Mouse (Mus musculus): ENCODE measurements at regions not wholly inside any gene's neighbourhood (a gene's known extent, or its start where the extent isn't known, plus 50 kb on each side); places are given as distances from the start of the nearest gene placed in this dataset.

DNA sequence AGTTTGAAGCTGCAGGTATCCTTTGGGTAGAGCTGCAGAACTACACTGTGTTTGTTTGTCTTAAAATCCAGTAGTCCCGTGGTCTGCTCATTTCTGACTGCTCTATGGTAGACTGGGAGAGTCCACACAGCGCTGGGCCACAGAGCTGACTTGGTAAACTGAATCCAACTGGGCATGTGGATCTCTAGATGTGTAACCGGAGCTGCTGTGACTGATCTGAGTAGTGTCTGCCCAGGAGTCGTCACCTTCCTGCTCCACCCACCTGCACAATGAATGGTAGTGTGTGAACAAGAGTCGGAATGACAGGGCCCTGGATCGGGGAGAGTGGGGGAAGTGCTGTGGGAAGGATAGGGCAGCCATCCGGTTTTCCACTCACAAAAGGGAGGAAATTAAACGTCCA, 87.5 kb upstream of the Fam3c start:
- CTCF ChIA-PET, result no interaction called here

DNA sequence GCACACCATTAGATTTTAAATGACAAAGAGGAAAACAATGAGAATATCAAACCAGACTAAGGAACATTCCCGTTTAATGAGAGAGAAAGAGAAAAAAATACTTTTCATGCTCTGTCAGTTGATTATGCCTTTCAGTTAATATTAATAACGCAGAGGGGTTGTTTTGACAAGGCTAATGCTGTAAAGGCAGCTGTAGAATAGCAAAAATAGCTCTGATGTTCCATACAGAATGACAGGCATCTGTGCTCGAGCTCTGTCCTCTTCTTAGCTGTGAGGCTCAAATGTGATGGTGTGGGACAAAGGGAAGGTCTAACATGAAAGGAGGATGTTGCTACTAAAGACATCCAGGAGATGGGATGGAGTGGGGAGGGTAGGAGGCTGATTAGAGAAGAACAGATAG, 87.1 kb upstream of the Fam3c start:
- CTCF ChIA-PET, result no interaction called here

DNA sequence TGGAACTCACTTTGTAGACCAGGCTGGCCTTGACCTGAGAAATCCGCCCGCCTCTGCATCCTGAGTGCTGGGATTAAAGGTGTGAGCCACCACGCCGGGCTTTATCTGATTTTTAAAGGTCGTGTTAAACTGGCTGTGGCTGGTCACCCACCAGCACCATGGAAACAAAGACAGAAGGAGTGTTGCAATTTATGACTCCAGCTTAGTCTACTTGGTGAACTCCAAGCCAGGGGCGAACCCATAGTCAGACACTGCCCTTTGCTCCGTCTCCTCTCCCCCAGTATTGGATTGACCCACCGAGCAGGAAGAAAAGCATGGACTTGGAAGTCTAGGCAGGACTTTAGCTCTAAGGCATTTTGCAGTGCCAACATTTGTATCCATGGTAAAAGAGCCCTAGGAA, 86.5 kb upstream of the Fam3c start:
- CTCF ChIA-PET, result no interaction called here

DNA sequence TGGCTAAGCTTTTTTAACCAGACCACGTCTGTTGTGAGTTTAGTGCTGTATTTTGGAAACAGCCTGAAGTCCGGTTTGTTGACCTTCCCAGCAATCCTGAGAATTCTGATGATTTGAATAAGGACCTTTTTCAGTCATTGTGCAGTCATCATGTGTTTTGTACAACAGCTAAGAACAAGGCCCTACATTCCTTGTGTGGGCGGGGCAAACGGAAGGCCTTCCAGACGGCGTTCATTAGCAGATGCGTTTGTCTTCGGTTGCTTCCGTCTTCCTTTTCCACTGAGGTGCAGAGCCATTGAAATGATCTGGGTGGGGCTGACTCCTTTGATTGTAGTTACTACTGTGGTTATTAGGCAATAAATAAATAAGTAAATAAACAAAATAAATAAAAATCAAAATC, 83.8 kb upstream of the Fam3c start:
- CTCF ChIA-PET, result no interaction called here

DNA sequence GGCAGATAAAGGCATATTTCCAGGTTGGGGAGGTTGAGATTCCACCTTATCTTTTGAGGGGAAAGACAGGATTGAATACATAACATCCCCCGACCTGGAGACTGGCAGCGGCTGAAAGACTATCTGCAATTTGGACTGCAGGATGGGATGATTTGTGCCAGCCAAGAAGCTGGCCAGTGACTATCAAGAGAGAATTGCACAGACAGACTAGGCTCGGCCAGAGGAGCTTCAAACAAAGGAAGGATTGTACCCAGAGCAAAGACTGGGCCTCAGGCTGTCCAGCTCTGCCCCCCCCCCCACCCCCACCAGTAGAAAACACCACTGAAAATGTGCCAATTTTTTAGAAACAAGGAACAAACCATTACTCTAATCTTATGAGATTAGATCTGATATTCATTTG, 73.0 kb upstream of the Fam3c start:
- CTCF ChIA-PET, result no interaction called here

DNA sequence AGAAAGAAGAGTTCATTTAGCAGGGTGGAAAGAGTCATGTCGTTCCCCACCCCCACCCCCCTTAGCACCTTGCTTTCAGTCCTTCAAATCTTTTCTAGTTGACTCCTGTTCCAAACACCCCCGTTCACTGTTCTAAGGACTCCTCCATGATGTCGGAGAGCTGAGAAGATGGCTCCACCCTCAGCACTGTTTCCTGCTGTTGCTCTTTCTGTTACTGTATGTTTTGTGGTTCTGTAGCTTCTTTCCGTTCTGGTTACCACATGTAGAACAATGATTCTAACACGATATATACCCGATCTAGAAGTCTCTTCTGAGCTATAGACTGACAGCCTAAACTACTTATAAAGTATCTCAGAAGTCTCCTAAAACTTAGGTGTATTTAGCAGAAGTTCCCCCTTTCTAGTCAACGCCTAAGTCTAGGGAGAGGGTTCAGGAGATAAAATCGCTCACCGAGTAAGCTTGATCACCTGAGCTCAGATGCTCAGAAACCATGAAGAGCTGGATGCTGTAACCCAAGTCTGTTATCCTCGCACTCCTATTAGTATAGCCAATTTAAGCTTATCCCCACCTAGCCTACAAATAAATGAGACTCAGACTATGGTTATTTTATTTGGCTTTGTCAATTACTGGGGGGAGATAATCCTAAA, 68.2 kb upstream of the Fam3c start:
- CTCF ChIA-PET, result interaction anchor here (0.6 to 1.1 kb wide), 4 partner anchors 10 to 38 kb away, joined by 3 to 5 read pairs (median 4); no protein-coding TSS in a partner anchor

DNA sequence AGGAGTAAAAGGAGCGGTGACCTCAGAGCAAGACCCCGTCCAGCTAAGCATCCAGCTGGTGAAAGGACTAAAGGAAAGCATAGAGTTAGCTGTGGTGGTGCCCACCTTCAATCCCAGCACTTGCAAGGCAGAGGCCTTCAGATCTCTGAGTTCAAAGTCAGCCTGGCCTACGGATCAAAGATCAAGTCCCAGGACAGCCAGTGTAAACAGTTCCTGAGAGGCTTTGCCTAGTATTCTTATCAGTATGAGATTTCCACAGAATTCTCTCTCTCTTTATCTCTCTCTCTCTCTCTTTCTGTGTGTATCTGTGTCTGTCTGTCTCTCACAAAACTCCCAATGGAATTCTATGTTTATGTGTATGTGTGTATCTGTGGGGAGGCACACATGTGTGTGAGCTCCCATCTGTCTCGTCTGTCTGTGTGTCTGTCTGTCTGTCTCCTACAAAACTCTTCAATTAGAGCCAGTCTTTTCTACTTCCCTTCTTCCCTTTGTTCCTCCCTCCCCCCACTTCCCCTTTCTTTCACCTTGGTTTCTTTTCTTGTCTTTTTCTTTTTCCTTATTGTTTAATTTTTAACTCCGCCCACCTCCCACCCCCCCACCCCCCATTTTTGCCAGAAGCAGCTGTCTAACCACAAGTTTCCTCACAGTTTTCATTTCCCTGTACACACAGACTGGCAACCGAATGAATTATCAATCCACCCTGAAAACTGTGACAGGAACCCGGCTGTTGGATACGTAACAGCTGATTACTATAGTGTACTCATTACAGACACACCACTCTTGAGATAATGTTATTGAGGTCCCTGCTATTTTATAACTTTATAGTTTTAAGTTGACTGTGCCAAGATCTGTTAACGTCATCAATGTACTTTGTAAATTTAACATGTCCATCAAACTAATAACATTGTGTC, 67.3 kb upstream of the Fam3c start:
- CTCF ChIA-PET, result interaction anchor here (0.6 to 1.1 kb wide), 3 partner anchors 37 to 114 kb away, joined by 3 to 9 read pairs (median 4); no protein-coding TSS in a partner anchor

DNA sequence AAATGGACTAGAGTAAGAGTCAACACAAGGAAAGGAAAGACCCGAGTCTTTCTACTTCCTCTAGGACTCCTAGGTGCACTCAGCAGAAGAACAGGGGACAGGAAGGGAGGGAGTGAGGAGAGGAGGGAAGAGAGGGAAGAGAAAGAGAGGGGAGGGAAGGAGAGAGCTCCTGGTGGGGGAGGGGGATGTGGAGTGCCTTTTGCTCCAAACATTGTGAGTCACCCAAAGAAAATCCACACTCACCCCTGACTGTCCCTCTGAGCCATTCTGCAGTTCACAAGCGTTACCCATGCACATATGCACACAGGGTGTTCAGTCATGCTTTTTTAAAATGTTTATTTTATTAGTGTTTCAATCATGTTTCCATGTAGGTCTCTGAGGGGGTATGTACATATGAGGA, 65.5 kb upstream of the Fam3c start:
- CTCF ChIA-PET, result no interaction called here

DNA sequence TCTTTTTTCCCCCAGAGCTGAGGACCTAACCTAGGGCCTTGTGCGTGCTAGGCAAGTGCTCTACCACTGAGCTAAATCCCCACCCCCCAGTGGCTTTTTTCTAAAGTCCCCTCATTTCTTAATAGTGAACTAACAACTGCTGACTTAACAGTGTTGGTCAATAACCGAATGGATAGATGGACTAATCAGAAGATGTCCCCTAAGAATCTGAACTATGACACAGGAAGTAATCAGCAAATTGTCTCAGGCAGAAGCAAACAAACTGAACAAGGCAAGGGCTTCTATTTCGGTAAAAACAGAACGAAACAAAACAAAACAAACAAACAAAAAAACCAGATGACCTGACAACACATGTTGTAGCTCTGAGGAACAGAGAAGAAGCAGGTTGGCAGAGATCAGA, 62.2 kb upstream of the Fam3c start:
- CTCF ChIA-PET, result no interaction called here

DNA sequence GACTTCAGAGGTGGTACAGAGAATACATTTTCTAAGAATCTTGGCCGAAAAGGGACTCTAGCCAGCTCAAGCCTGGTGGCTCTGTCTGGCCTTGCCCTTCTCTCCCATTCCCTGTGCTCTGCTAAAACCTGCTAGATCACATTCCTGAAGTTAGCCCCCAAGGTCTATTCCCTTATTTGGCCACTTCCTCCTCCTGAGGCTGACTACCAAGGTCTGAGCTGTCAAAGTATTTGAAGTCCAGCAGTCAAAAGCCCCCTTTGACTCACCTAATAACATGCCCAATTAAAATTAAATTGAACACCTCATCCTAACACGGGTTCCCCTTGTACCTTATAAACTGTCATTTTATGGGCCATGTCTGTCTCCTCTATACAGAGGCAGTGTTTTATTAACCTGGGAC, 61.1 kb upstream of the Fam3c start:
- CTCF ChIA-PET, result no interaction called here

DNA sequence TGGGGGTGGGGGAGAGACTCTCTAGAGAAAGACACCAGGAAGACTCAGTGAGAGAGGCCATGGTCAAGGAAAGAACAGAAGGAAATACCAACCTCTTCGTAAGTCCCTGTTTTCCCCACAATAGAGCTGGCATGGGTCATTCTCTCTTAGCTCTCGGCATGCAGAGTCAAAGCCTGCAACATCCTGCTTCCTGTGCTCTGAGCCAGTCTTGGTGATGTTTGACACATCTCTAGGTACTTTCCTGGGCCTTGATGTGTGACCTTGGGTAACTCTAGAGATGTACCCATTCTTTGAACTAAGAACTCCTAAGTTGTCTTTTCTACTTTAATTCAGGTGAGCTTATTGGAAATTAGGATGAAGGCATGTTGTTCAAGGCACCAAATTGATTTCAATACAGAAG, 55.8 kb upstream of the Fam3c start:
- CTCF ChIA-PET, result interaction anchor here (1.4 kb wide), 1 partner anchor 13 kb away, joined by 3 read pairs; no protein-coding TSS in a partner anchor

DNA sequence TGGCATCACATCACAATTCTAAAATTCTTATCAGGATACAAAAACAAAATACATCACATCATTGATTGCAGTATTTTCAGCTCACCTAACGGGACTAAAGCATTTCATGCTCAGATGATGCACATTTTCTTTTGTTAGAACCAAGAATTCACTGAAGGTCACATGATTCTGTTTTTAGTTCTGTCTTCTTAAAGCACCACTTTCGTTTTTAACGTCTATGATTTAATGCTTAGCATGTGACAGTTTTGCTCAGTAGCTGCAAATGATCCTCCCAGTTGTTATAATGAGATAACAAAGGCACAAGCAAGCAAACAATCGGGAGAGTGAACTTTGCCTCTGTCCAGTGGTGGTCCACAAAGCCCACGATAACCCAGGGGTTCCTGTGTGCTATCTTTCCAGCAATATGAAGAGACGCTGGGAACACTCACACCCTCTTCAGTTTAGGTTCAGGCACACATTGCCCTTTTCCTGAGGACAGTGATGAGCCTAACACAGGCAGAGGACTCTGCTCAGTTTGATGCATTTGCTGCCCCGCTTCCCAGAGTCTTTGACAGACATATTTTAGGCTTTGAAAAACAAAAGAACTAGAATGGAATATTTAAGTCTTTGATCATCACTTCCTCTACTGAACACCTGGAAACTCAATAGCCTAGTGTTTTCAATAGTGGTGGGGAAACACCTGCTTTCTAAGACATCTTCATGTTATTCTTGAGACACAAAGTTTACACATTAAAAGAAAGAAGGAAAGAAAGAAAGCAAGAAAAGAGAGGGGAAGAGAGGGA, 53.0 kb upstream of the Fam3c start:
- CTCF ChIA-PET, result no interaction called here

Measured in spleen, embryonic (tissue).